Mouse (Mus musculus) heart, embryonic 15.5 days (tissue): ENCODE results near the gene 1700125H20Rik. TPM values are rescaled to one million over a fixed set of nuclear protein-coding genes. Genes with fewer than 3 reads are reported as not detected.

Experiments
- polyA plus RNA-seq: library from polyadenylated mRNA; unstranded; fragments of >200 nt; fragmentation: Nextera tagmentation; extraction: Ambion mirVana; gene quantifications from 2 replicates; pipeline ENCODE4 v1.2.1, GENCODE M21; 2015

The 1700125H20Rik gene
- polyA plus RNA-seq, 1 experiment from 2014 or later, result not detected

Other genes starting within 250 kb of the 1700125H20Rik start
- gene Car4, start 212.6 kb upstream of the 1700125H20Rik start, polyA plus RNA-seq, result 0.60 and 0.90 TPM in 2 replicates
- gene Usp32, start 30.2 kb upstream of the 1700125H20Rik start, polyA plus RNA-seq, result 3.0 and 3.1 TPM in 2 replicates
- gene Appbp2, start 64.7 kb downstream of the 1700125H20Rik start, polyA plus RNA-seq, result 31.7 and 34.7 TPM in 2 replicates
- gene Ppm1d, start 140.8 kb downstream of the 1700125H20Rik start, polyA plus RNA-seq, result 12.5 and 14.4 TPM in 2 replicates
- gene Bcas3, start 182.8 kb downstream of the 1700125H20Rik start, polyA plus RNA-seq, result 16.6 and 18.8 TPM in 2 replicates